Mouse (Mus musculus): Measurements from ENCODE around the gene Pitx1. TPM values are rescaled to one million over a fixed set of nuclear protein-coding genes. Genes with fewer than 3 reads are reported as not detected.

Pitx1 gene
- polyA plus RNA-seq, 1 experiment from 2014 or later: not detected

GRCm38 (mm10) chr13:55809041-55809623 lies 26.9 kb downstream of the Pitx1 start:
- Histone ChIP-seq H3K9me3 (ENCODE audit: low read length) (no peaks in the 10 kb centered on the region), H3K27ac (ENCODE audit: low read depth) (no peak overlapping the region), H3K36me3 (replicated peaks; ENCODE audit: insufficient read depth, low read length) (no peaks in the 10 kb centered on the region), H3K9ac (replicated peaks) (no peak overlapping the region), H3K27me3 (ENCODE audit: insufficient read depth, low read length) (0 out of 2 replicates have a peak, but pooled peaks cover 2% of the 10 kb centered on the region), H3K4me1 (ENCODE audit: insufficient read depth) (no peaks in the 10 kb centered on the region), H3K4me3 (ENCODE audit: low read depth, low read length) (no peak overlapping the region), H3K4me2 (ENCODE audit: low read depth, low read length) (no peak overlapping the region)
- DNase-seq (no peak), ATAC-seq (no peak)
- TF ChIP-seq EP300 (IDR thresholded peaks at IDR 0.05; ENCODE audit: low read depth) (no peak), CTCF (IDR thresholded peaks at IDR 0.05; ENCODE audit: low read depth) (peak; percentile 33; the same call in 1 of the 2 replicates)
- 64% methylated on average over 7 of the region's 7 CpGs for WGBS (ENCODE audit: insufficient replicate concordance)

GRCm38 (mm10) chr13:55803973-55804372 lies 32.0 kb downstream of the Pitx1 start:
- TF ChIP-seq CTCF (IDR thresholded peaks at IDR 0.05; ENCODE audit: low read depth): no peak
- TF ChIP-seq EP300 (IDR thresholded peaks at IDR 0.05; ENCODE audit: low read depth): no peak
- no peak for ATAC-seq
- H3K4me3 ChIP-seq (ENCODE audit: low read depth, low read length): no peak overlapping the region
- H3K36me3 ChIP-seq (replicated peaks; ENCODE audit: insufficient read depth, low read length): no peaks in the 10 kb centered on the region
- 76% methylated on average over 1 of the region's 1 CpGs for WGBS (ENCODE audit: insufficient replicate concordance)
- no peak overlapping the region for H3K4me2 ChIP-seq (ENCODE audit: low read depth, low read length)
- H3K4me1 ChIP-seq (ENCODE audit: insufficient read depth): no peaks in the 10 kb centered on the region
- no peak overlapping the region for H3K9ac ChIP-seq (replicated peaks)
- H3K27me3 ChIP-seq (ENCODE audit: insufficient read depth, low read length): no peaks in the 10 kb centered on the region
- no peak overlapping the region for H3K27ac ChIP-seq (ENCODE audit: low read depth)
- peaks cover 6% of the 10 kb centered on the region for H3K9me3 ChIP-seq (ENCODE audit: low read length)
- DNase-seq: no peak

- Histone ChIP-seq H3K4me2 (ENCODE audit: low read depth, low read length) (no peak overlapping the region), H3K9me3 (ENCODE audit: low read length) (peaks cover 6% of the 10 kb centered on the region), H3K9ac (replicated peaks) (no peak overlapping the region), H3K36me3 (replicated peaks; ENCODE audit: insufficient read depth, low read length) (no peaks in the 10 kb centered on the region), H3K27me3 (ENCODE audit: insufficient read depth, low read length) (no peaks in the 10 kb centered on the region), H3K4me1 (ENCODE audit: insufficient read depth) (no peaks in the 10 kb centered on the region), H3K4me3 (ENCODE audit: low read depth, low read length) (no peak overlapping the region), H3K27ac (ENCODE audit: low read depth) (no peak overlapping the region)
- DNase-seq (no peak), ATAC-seq (no peak)
- TF ChIP-seq EP300 (IDR thresholded peaks at IDR 0.05; ENCODE audit: low read depth): no peak
- TF ChIP-seq CTCF (IDR thresholded peaks at IDR 0.05; ENCODE audit: low read depth): no peak
- 72% methylated on average over 2 of the region's 2 CpGs for WGBS (ENCODE audit: insufficient replicate concordance)
Measured at GRCm38 (mm10) chr13:55801246-55801645, 34.7 kb downstream of the Pitx1 start.

- Histone ChIP-seq H3K9me3 (ENCODE audit: low read length) (peaks cover 3% of the 10 kb centered on the region; the same call in 1 of the 2 replicates), H3K27ac (ENCODE audit: low read depth) (no peak overlapping the region), H3K9ac (replicated peaks) (no peak overlapping the region), H3K4me3 (ENCODE audit: low read depth, low read length) (no peak overlapping the region), H3K36me3 (replicated peaks; ENCODE audit: insufficient read depth, low read length) (no peaks in the 10 kb centered on the region), H3K4me2 (ENCODE audit: low read depth, low read length) (no peak overlapping the region), H3K4me1 (ENCODE audit: insufficient read depth) (no peaks in the 10 kb centered on the region), H3K27me3 (ENCODE audit: insufficient read depth, low read length) (no peaks in the 10 kb centered on the region)
- TF ChIP-seq CTCF (IDR thresholded peaks at IDR 0.05; ENCODE audit: low read depth): no peak
- no peak for TF ChIP-seq EP300 (IDR thresholded peaks at IDR 0.05; ENCODE audit: low read depth)
- WGBS (ENCODE audit: insufficient replicate concordance): 60% methylated on average over 11 of the region's 11 CpGs
- ATAC-seq (no peak), DNase-seq (no peak)
Measured at GRCm38 (mm10) chr13:55786120-55786519, 49.9 kb downstream of the Pitx1 start.

- TF ChIP-seq CTCF (IDR thresholded peaks at IDR 0.05; ENCODE audit: low read depth): no peak
- no peak for TF ChIP-seq EP300 (IDR thresholded peaks at IDR 0.05; ENCODE audit: low read depth)
- H3K9ac ChIP-seq (replicated peaks): no peak within 1 kb of the TSS
- DNase-seq: no peak
Measured at GRCm38 (mm10) chr13:55784268-55784667, 51.7 kb downstream of the Pitx1 start, which contains the start of gene Catsper3. Gene Catsper3 (plus strand): TSS chr13:55784568.

GRCm38 (mm10) chr13:55775056-55775455 lies 60.9 kb downstream of the Pitx1 start:
- no peak for ATAC-seq
- no peak overlapping the region for H3K27ac ChIP-seq (ENCODE audit: low read depth)
- TF ChIP-seq CTCF (IDR thresholded peaks at IDR 0.05; ENCODE audit: low read depth) (no peak), EP300 (IDR thresholded peaks at IDR 0.05; ENCODE audit: low read depth) (no peak)
- no peak overlapping the region for H3K9ac ChIP-seq (replicated peaks)
- H3K9me3 ChIP-seq (ENCODE audit: low read length): no peaks in the 10 kb centered on the region
- WGBS (ENCODE audit: insufficient replicate concordance): 55% methylated on average over 11 of the region's 11 CpGs
- H3K4me2 ChIP-seq (ENCODE audit: low read depth, low read length): no peak overlapping the region
- no peaks in the 10 kb centered on the region for H3K27me3 ChIP-seq (ENCODE audit: insufficient read depth, low read length)
- H3K4me3 ChIP-seq (ENCODE audit: low read depth, low read length): no peak overlapping the region
- H3K36me3 ChIP-seq (replicated peaks; ENCODE audit: insufficient read depth, low read length): 0 out of 2 replicates have a peak, but pooled peaks cover 6% of the 10 kb centered on the region
- no peaks in the 10 kb centered on the region for H3K4me1 ChIP-seq (ENCODE audit: insufficient read depth)
- DNase-seq: no peak

More at GRCm38 (mm10) chr13:55784268-55784667, 51.7 kb downstream of the Pitx1 start, which contains the start of gene Catsper3:
- H3K4me2 ChIP-seq (ENCODE audit: low read depth, low read length): no peak within 1 kb of the TSS
- no peaks in the 10 kb centered on the region for H3K27me3 ChIP-seq (ENCODE audit: insufficient read depth, low read length)
- 78% methylated on average over 3 of the region's 3 CpGs for WGBS (ENCODE audit: insufficient replicate concordance)
- no peak within 1 kb of the TSS for H3K4me3 ChIP-seq (ENCODE audit: low read depth, low read length)
- no peak for ATAC-seq
- H3K9me3 ChIP-seq (ENCODE audit: low read length): no peaks in the 10 kb centered on the region
- no peak within 1 kb of the TSS for H3K27ac ChIP-seq (ENCODE audit: low read depth)
- H3K4me1 ChIP-seq (ENCODE audit: insufficient read depth): no peaks in the 10 kb centered on the region
- no peaks in the 10 kb centered on the region for H3K36me3 ChIP-seq (replicated peaks; ENCODE audit: insufficient read depth, low read length)

Other genes with a start within 250 kb of the Pitx1 start
- gene B4galt7, start 236.3 kb downstream of the Pitx1 start, polyA plus RNA-seq (2015; fragmentation: Nextera tagmentation; extraction: Ambion mirVana): 5.4 and 6.4 TPM in 2 replicates
- 16.2 and 16.7 TPM in 2 replicates for gene Caml, start 213.2 kb downstream of the Pitx1 start, polyA plus RNA-seq (2015; fragmentation: Nextera tagmentation; extraction: Ambion mirVana)
- gene Ddx46, start 201.2 kb downstream of the Pitx1 start, polyA plus RNA-seq (2015; fragmentation: Nextera tagmentation; extraction: Ambion mirVana): 9.8 and 11.7 TPM in 2 replicates
- gene B230219D22Rik, start 143.1 kb downstream of the Pitx1 start, polyA plus RNA-seq (2015; fragmentation: Nextera tagmentation; extraction: Ambion mirVana): 8.6 and 9.0 TPM in 2 replicates
- 42.3 and 44.9 TPM in 2 replicates for gene Txndc15, start 121.5 kb downstream of the Pitx1 start, polyA plus RNA-seq (2015; fragmentation: Nextera tagmentation; extraction: Ambion mirVana)
- gene Pcbd2, start 108.8 kb downstream of the Pitx1 start, polyA plus RNA-seq (2015; fragmentation: Nextera tagmentation; extraction: Ambion mirVana): 49.2 and 52.7 TPM in 2 replicates
- 0.13 TPM in 2 replicates for gene Catsper3, start 51.6 kb downstream of the Pitx1 start, polyA plus RNA-seq (2015; fragmentation: Nextera tagmentation; extraction: Ambion mirVana)